Mouse (Mus musculus): ENCODE measurements around the gene Rab30. TPM values are rescaled to one million over a fixed set of nuclear protein-coding genes. Genes with fewer than 3 reads are reported as not detected.

The Rab30 gene
- polyA plus RNA-seq, 1 experiment from 2014 or later, result 422 TPM

DNA sequence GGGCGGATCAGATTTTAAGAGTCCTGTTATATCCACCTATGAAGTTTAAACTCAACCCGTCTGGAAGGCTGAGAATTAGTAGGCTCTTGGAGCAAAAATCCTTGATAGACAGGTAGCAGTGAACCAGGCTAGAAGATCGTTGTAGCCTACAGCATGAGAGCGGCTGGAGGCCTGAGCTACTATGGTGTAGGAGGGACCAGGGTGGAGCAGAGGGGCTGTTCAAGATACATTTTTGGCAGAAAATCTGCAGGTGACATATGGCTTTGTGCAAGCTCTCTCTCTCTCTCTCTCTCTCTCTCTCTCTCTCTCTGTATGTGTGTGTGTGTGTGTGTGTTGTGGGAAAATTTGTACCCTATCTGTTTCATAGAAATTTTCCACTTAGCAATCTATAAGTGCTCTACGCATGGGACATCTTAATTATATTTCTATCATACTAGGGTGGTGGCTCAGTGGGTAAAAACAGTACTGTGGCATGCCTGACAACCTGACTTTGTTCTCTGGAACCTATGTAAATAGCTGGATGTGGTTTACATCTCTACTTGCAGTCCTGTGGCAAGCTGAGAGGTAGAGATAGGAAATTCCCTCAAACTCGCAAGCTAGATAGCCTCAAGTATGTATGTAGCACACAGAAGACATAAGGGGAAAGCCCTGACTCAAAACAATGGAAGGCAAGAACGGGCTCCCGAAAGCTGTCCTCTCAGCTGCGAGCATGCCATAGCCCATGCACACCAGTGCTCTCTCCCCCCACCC, 63.7 kb downstream of the Rab30 start:
- Histone ChIP-seq H3K9me3 (ENCODE audit: control insufficient read depth) (no peaks in the 10 kb centered on the region), H3K4me2 (replicated peaks; ENCODE audit: low read depth) (no peak overlapping the region), H3K4me3 (ENCODE audit: low read depth, low read length) (no peak overlapping the region), H3K4me1 (replicated peaks; ENCODE audit: control insufficient read depth, insufficient read depth, low read length) (no peaks in the 10 kb centered on the region), H3K9ac (ENCODE audit: low read depth, low read length) (no peak overlapping the region), H3K36me3 (ENCODE audit: control insufficient read depth, insufficient read depth) (no peaks in the 10 kb centered on the region), H3K27ac (ENCODE audit: low read depth, low read length) (no peak overlapping the region), H3K27me3 (replicated peaks; ENCODE audit: control insufficient read depth, insufficient read depth, low read length) (no peaks in the 10 kb centered on the region)
- WGBS, result 93% methylated on average over 9 of the region's 9 CpGs
- ATAC-seq, result no peak
- TF ChIP-seq CTCF (IDR thresholded peaks at IDR 0.05; ENCODE audit: low read depth), result no peak

DNA sequence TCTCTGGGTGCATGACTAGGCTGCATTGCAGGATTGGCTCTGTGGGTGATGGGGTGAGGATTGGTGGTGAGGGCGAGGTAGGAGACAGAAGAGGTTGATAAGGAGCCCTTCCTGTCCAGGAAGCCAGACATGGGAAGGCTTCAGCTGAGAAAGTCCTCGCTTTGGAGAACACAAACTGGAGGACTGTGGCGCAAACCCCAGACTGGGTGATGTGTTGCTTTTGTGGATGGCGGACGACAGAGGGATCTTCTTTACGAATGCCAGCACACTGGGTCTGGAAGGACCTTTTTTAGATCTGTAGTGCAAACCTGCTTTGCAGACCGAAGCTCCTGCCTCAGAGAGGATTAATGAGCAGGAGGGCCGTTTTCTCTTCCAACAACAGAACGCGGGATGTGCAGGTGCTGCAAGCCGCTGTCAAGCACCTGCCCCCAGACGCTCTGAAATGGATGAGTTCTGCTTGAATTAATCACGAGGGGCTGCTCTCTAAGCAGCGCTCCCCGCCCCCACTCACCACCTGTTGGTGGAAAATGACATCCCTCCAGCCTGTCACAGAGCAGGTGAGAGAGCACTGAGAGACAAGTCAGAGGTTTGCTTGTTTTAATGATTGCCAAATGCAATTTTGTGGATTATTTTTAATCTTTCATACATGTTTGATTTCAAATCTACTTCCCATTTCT, 65.2 kb downstream of the Rab30 start:
- Histone ChIP-seq H3K9me3 (ENCODE audit: control insufficient read depth) (no peaks in the 10 kb centered on the region), H3K4me1 (replicated peaks; ENCODE audit: control insufficient read depth, insufficient read depth, low read length) (no peaks in the 10 kb centered on the region), H3K36me3 (ENCODE audit: control insufficient read depth, insufficient read depth) (no peaks in the 10 kb centered on the region), H3K27me3 (replicated peaks; ENCODE audit: control insufficient read depth, insufficient read depth, low read length) (no peaks in the 10 kb centered on the region), H3K4me2 (replicated peaks; ENCODE audit: low read depth) (no peak overlapping the region), H3K27ac (ENCODE audit: low read depth, low read length) (no peak overlapping the region), H3K4me3 (ENCODE audit: low read depth, low read length) (no peak overlapping the region), H3K9ac (ENCODE audit: low read depth, low read length) (no peak overlapping the region)
- ATAC-seq, result no peak
- no peak for TF ChIP-seq CTCF (IDR thresholded peaks at IDR 0.05; ENCODE audit: low read depth)
- WGBS, result 46% methylated on average over 15 of the region's 15 CpGs

DNA sequence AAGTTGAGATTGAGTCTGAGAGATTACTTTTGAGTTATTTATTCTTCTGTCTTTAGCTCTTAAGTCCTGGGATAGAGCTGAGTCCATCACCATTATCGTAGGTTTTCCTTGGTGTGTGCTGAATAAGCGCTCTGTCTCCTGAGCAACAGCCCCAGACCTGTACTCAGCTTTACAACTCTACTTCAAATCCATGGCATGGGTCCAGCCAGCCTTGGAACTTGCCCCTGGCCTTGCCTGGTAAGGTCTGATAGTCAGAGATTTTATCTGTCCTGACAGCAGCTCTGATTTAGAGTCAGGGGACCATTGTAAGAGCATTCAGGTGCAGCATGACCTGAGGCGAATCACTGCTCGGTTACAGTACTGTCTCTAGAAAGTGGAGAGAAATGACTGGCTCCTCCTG, 66.1 kb downstream of the Rab30 start:
- TF ChIP-seq CTCF (IDR thresholded peaks at IDR 0.05; ENCODE audit: low read depth), result no peak
- 64% methylated on average over 4 of the region's 4 CpGs for WGBS
- H3K4me1 ChIP-seq (replicated peaks; ENCODE audit: control insufficient read depth, insufficient read depth, low read length), result no peaks in the 10 kb centered on the region
- H3K36me3 ChIP-seq (ENCODE audit: control insufficient read depth, insufficient read depth), result no peaks in the 10 kb centered on the region
- H3K4me3 ChIP-seq (ENCODE audit: low read depth, low read length), result no peak overlapping the region
- no peaks in the 10 kb centered on the region for H3K27me3 ChIP-seq (replicated peaks; ENCODE audit: control insufficient read depth, insufficient read depth, low read length)
- H3K9me3 ChIP-seq (ENCODE audit: control insufficient read depth), result no peaks in the 10 kb centered on the region
- peak; percentile 66 for ATAC-seq
- H3K27ac ChIP-seq (ENCODE audit: low read depth, low read length), result no peak overlapping the region
- H3K4me2 ChIP-seq (replicated peaks; ENCODE audit: low read depth), result no peak overlapping the region
- no peak overlapping the region for H3K9ac ChIP-seq (ENCODE audit: low read depth, low read length)

DNA sequence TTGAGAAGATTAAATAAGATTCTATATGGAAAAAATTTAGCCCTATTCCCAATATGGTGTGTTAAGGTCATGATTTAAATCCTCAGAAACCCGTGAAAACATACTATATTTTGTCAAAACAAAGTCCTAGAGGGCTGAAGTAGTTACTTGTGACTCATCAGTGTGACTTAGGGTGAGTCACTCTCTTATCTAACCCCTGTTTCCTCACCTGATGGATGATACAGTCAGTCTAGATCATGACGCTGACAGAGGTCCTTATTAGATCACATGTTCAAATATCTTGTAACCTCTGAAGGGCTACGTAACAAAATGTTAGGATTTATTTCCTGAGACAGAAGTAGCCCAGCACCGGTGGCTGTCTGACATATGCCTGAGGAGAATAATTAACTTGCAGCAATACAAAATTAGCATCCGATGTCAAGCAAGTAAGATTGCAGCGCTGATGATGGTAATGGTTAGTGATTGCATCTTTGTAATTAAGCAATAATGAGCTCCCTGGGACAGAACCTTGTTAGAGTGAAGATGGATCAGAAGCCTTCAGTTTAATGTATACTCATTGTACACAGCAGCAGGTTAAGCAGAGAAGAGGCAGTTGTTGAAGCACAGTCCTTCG, 70.4 kb downstream of the Rab30 start:
- Histone ChIP-seq H3K9me3 (ENCODE audit: control insufficient read depth) (no peaks in the 10 kb centered on the region), H3K4me1 (replicated peaks; ENCODE audit: control insufficient read depth, insufficient read depth, low read length) (no peaks in the 10 kb centered on the region), H3K36me3 (ENCODE audit: control insufficient read depth, insufficient read depth) (no peaks in the 10 kb centered on the region), H3K9ac (ENCODE audit: low read depth, low read length) (no peak overlapping the region), H3K27ac (ENCODE audit: low read depth, low read length) (no peak overlapping the region; the same call in 1 of the 2 replicates), H3K4me3 (ENCODE audit: low read depth, low read length) (no peak overlapping the region), H3K27me3 (replicated peaks; ENCODE audit: control insufficient read depth, insufficient read depth, low read length) (no peaks in the 10 kb centered on the region), H3K4me2 (replicated peaks; ENCODE audit: low read depth) (no peak overlapping the region)
- 52% methylated on average over 7 of the region's 7 CpGs for WGBS
- ATAC-seq, result peak; percentile 82
- no peak for TF ChIP-seq CTCF (IDR thresholded peaks at IDR 0.05; ENCODE audit: low read depth)

DNA sequence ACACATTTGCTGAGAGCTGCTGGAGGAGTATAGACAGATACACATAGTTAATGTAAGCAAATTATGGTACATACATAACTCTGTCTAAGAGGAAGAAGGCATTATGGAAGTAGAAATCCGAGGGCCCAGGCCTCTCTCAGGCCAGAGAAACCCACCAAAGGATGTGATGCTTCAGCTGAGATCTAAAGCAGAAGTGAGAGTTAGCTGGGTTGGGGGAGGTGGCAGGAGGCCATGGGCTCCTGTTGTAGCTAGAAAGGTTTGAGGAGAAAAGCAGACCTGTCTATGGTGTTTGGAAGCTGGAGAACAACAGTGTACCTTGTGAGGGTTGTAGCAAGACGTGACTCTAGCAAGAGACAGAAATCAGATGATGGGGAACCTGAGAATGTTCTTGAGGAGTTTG, 75.8 kb downstream of the Rab30 start:
- Histone ChIP-seq H3K27ac (ENCODE audit: low read depth, low read length) (peak overlapping the region; percentile 78), H3K4me3 (ENCODE audit: low read depth, low read length) (no peak overlapping the region), H3K4me2 (replicated peaks; ENCODE audit: low read depth) (no peak overlapping the region), H3K9ac (ENCODE audit: low read depth, low read length) (no peak overlapping the region), H3K36me3 (ENCODE audit: control insufficient read depth, insufficient read depth) (no peaks in the 10 kb centered on the region), H3K4me1 (replicated peaks; ENCODE audit: control insufficient read depth, insufficient read depth, low read length) (no peaks in the 10 kb centered on the region), H3K9me3 (ENCODE audit: control insufficient read depth) (no peaks in the 10 kb centered on the region), H3K27me3 (replicated peaks; ENCODE audit: control insufficient read depth, insufficient read depth, low read length) (no peaks in the 10 kb centered on the region)
- 78% methylated on average over 2 of the region's 2 CpGs for WGBS
- ATAC-seq, result no peak
- TF ChIP-seq CTCF (IDR thresholded peaks at IDR 0.05; ENCODE audit: low read depth), result no peak

DNA sequence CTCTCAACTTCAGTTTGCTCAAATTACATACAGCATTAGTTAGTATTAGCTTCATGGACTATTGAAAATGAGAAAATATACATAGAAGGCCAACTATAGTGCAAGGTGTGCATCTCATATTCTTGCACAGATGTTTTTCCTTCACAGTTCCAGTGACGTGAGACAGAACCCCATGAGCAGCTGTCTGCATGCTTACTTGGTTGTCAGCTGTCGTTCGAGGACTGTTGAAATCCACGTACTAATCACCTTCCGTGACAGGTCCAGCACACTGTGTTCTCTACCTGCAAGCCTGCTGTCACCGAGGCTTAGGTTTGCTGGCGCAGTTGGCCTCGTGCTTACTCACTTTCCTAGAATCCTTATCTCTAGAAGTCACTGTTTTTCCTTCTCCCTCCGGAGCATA, 76.5 kb downstream of the Rab30 start:
- ATAC-seq, result peak; percentile 79
- WGBS, result 47% methylated on average over 9 of the region's 9 CpGs
- no peaks in the 10 kb centered on the region for H3K27me3 ChIP-seq (replicated peaks; ENCODE audit: control insufficient read depth, insufficient read depth, low read length)
- H3K27ac ChIP-seq (ENCODE audit: low read depth, low read length), result peak overlapping the region; percentile 78
- no peak overlapping the region for H3K4me3 ChIP-seq (ENCODE audit: low read depth, low read length)
- H3K9me3 ChIP-seq (ENCODE audit: control insufficient read depth), result no peaks in the 10 kb centered on the region
- TF ChIP-seq CTCF (IDR thresholded peaks at IDR 0.05; ENCODE audit: low read depth), result no peak
- no peaks in the 10 kb centered on the region for H3K36me3 ChIP-seq (ENCODE audit: control insufficient read depth, insufficient read depth)
- no peak overlapping the region for H3K9ac ChIP-seq (ENCODE audit: low read depth, low read length)
- H3K4me2 ChIP-seq (replicated peaks; ENCODE audit: low read depth), result no peak overlapping the region
- no peaks in the 10 kb centered on the region for H3K4me1 ChIP-seq (replicated peaks; ENCODE audit: control insufficient read depth, insufficient read depth, low read length)
